Mouse (Mus musculus) limb, embryonic 14.5 days (tissue): ENCODE measurements around the gene Zfp101. TPM values are rescaled to one million over a fixed set of nuclear protein-coding genes. Genes with fewer than 3 reads are reported as not detected.

ENCODE experiments used
- ATAC-seq: fragments of 200-750 bp; cut with Nextera tagmentation; 2 replicates; pipeline ENCODE4 v1.8.0; 2017; ENCODE audit warnings: low read depth, moderate number of reproducible peaks, moderate TSS enrichment; ENCODE audit not compliant: low FRiP score
- DNase-seq: peaks from one replicate; pipeline ENCODE4 v3.0.0-alpha.2; 2015; ENCODE audit warnings: low spot score
- H3K27ac ChIP-seq: fragments of 300-500 bp; sonication (generic); replicated peaks from 2 replicates; pipeline ENCODE4 v1.5.1; 2014; ENCODE audit warnings: low read depth, mild to moderate bottlenecking, low read length, moderate library complexity, mixed read lengths
- H3K27me3 ChIP-seq: fragments of 300-500 bp; sonication (generic); 2 replicates; pipeline ENCODE4 v1.6.1; 2014; ENCODE audit warnings: low read length, mixed read lengths; ENCODE audit not compliant: control insufficient read depth, insufficient read depth
- H3K36me3 ChIP-seq: fragments of 300-500 bp; sonication (generic); 2 replicates; pipeline ENCODE4 v1.6.1; 2014; ENCODE audit warnings: mild to moderate bottlenecking, low read length, moderate library complexity, mixed read lengths; ENCODE audit not compliant: control insufficient read depth, insufficient read depth
- H3K4me1 ChIP-seq: fragments of 300-500 bp; sonication (generic); 2 replicates; pipeline ENCODE4 v1.6.1; 2014; ENCODE audit warnings: antibody characterized with exemption, low read length, mixed read lengths; ENCODE audit not compliant: control insufficient read depth, insufficient read depth
- H3K4me2 ChIP-seq: fragments of 300-500 bp; sonication (generic); replicated peaks from 2 replicates; pipeline ENCODE4 v1.6.1; 2014; ENCODE audit warnings: low read depth, mild to moderate bottlenecking, low read length, moderate library complexity; ENCODE audit not compliant: severe bottlenecking
- H3K4me3 ChIP-seq: fragments of 300-500 bp; sonication (generic); replicated peaks from 2 replicates; pipeline ENCODE4 v1.5.1; 2014; ENCODE audit warnings: low read length
- H3K9ac ChIP-seq: fragments of 300-500 bp; sonication (generic); 2 replicates; pipeline ENCODE4 v1.6.1; 2014; ENCODE audit warnings: mild to moderate bottlenecking, low read depth, low read length, moderate library complexity; ENCODE audit not compliant: severe bottlenecking
- H3K9me3 ChIP-seq: fragments of 300-500 bp; sonication (generic); 2 replicates; pipeline ENCODE4 v1.6.1; 2016; ENCODE audit warnings: low read length; ENCODE audit not compliant: control insufficient read depth
- POLR2A ChIP-seq: fragments of 200-500 bp; IDR thresholded peaks from 2 replicates; pipeline ENCODE4 v1.8.0; 2012; ENCODE audit warnings: inconsistent platforms, mild to moderate bottlenecking, moderate library complexity, borderline replicate concordance; ENCODE audit not compliant: insufficient read depth, insufficient read length; ENCODE audit errors: extremely low read depth
- WGBS: fragments of 180-500 bp; shearing (Covaris S2); extraction: QIAGEN DNeasy Blood & Tissue Kit; methylation state at CpG from one replicate; pipeline ENCODE4 v1.1.7; 2014; 5-methylcytosine and 5-hydroxymethylcytosine counted together
- polyA plus RNA-seq, 2 experiments: library from polyadenylated mRNA; depleted of rRNA in 1 of 2; stranded (reverse) in 1 of 2; unstranded in 1 of 2; fragments of >200 nt; fragmentation: Nextera tagmentation in 1 of 2; extraction: Ambion mirVana in 1 of 2; gene quantifications; 2 replicates each; pipeline versions ENCODE4 v1.2.1 to v1.2.3; 2012 to 2014

Zfp101 gene
- polyA plus RNA-seq (2012; rRNA removed) (31.5 and 40.2 TPM in 2 replicates), polyA plus RNA-seq (2014; fragmentation: Nextera tagmentation; extraction: Ambion mirVana) (19.1 and 20.1 TPM in 2 replicates)

GRCm38 (mm10) chr17:33394182-33395034, at the start of gene Zfp101:
TSS of gene Zfp101 (minus strand) at chr17:33394641.
- TF ChIP-seq POLR2A, result 0 out of 2 replicates have a peak, but pooled peaks have one; percentile 30
- H3K9ac ChIP-seq, result peak within 1 kb of the TSS; percentile 69
- DNase-seq (peak; percentile 96), ATAC-seq (peak; percentile 99)
- H3K27ac ChIP-seq, result peak within 1 kb of the TSS; percentile 73
- H3K4me1 ChIP-seq, result peaks cover 3% of the 10 kb centered on the region; the same call in 1 of the 2 replicates
- H3K36me3 ChIP-seq, result no peaks in the 10 kb centered on the region
- no peaks in the 10 kb centered on the region for H3K27me3 ChIP-seq
- peak within 1 kb of the TSS; percentile 63 for H3K4me2 ChIP-seq
- H3K9me3 ChIP-seq, result no peaks in the 10 kb centered on the region
- WGBS, result under 1% methylated on average over 44 of the region's 44 CpGs
- H3K4me3 ChIP-seq, result peak within 1 kb of the TSS; percentile 78

GRCm38 (mm10) chr17:33441159-33441558, 46.7 kb upstream of the Zfp101 start:
- ATAC-seq, result no peak

DNA sequence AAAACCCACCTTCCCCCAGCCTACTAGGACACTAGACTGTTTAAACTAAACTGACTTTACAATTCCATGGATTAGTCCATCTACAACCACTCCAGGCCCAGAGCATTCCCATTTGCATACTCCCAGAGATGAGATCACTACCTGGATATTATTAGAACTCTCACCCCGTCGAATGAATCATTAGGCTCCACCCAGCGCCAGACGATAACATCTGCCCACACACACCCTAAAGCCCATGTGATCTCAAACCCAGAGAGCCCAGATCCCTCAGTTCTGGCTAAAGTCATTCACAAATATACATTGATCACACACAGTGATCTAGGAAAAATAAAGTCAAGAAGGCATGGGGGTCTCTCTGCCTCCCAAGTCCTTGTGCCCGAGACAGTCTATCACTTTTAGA, 45.5 kb upstream of the Zfp101 start:
- TF ChIP-seq POLR2A, result no peak
- H3K4me1 ChIP-seq, result no peaks in the 10 kb centered on the region
- H3K27ac ChIP-seq, result no peak overlapping the region
- 65% methylated on average over 5 of the region's 5 CpGs for WGBS
- H3K9me3 ChIP-seq, result no peaks in the 10 kb centered on the region
- no peaks in the 10 kb centered on the region for H3K36me3 ChIP-seq
- H3K4me2 ChIP-seq, result no peak overlapping the region
- no peaks in the 10 kb centered on the region for H3K27me3 ChIP-seq
- H3K9ac ChIP-seq, result no peak overlapping the region
- ATAC-seq (no peak), DNase-seq (no peak)
- no peak overlapping the region for H3K4me3 ChIP-seq

More at GRCm38 (mm10) chr17:33441159-33441558, 46.7 kb upstream of the Zfp101 start:
- no peaks in the 10 kb centered on the region for H3K36me3 ChIP-seq
- H3K27me3 ChIP-seq, result no peaks in the 10 kb centered on the region
- no peak overlapping the region for H3K4me2 ChIP-seq
- no peak overlapping the region for H3K4me3 ChIP-seq
- TF ChIP-seq POLR2A, result no peak
- H3K4me1 ChIP-seq, result no peaks in the 10 kb centered on the region
- no peaks in the 10 kb centered on the region for H3K9me3 ChIP-seq
- no peak overlapping the region for H3K27ac ChIP-seq
- no peak overlapping the region for H3K9ac ChIP-seq
- no peak for DNase-seq

- H3K4me2 ChIP-seq, result no peak overlapping the region
- peak; percentile 62; the same call in 1 of the 2 replicates for ATAC-seq
- H3K4me3 ChIP-seq, result no peak overlapping the region
- H3K27me3 ChIP-seq, result no peaks in the 10 kb centered on the region
- H3K9ac ChIP-seq, result no peak overlapping the region
- no peak for TF ChIP-seq POLR2A
- H3K27ac ChIP-seq, result no peak overlapping the region
- no peaks in the 10 kb centered on the region for H3K9me3 ChIP-seq
- H3K4me1 ChIP-seq, result no peaks in the 10 kb centered on the region
- no peaks in the 10 kb centered on the region for H3K36me3 ChIP-seq
- DNase-seq, result peak; percentile 81
- 71% methylated on average over 1 of the region's 1 CpGs for WGBS
These were observed 44.7 kb upstream of the Zfp101 start for GRCm38 (mm10) chr17:33439148-33439547.

- Histone ChIP-seq H3K9me3 (no peaks in the 10 kb centered on the region), H3K36me3 (no peaks in the 10 kb centered on the region), H3K9ac (no peak within 1 kb of the TSS), H3K4me1 (no peaks in the 10 kb centered on the region), H3K4me2 (no peak within 1 kb of the TSS), H3K27me3 (no peaks in the 10 kb centered on the region), H3K27ac (no peak within 1 kb of the TSS), H3K4me3 (no peak within 1 kb of the TSS)
- ATAC-seq (no peak), DNase-seq (no peak)
- WGBS, result 85% methylated on average over 3 of the region's 3 CpGs
- no peak for TF ChIP-seq POLR2A
These were observed 37.8 kb upstream of the Zfp101 start, which contains the start of gene Actl9 for GRCm38 (mm10) chr17:33432019-33432946. TSS of gene Actl9 (plus strand) at chr17:33432896.
